Mouse (Mus musculus) CH12.LX (cell line): ENCODE measurements around the gene Trpv3. TPM values are rescaled to one million over a fixed set of nuclear protein-coding genes. Genes with fewer than 3 reads are reported as not detected.

ENCODE experiments used
- DNase-seq: peaks from one replicate; pipeline ENCODE4 v3.0.0-alpha.2; 2013; ENCODE audit errors: extremely low read depth
- H3K27ac ChIP-seq: 2 replicates; pipeline ENCODE4 v1.5.1; 2012; ENCODE audit warnings: low read depth, mild to moderate bottlenecking, control low read depth, moderate library complexity; ENCODE audit not compliant: insufficient read depth
- H3K27me3 ChIP-seq: replicated peaks from 2 replicates; pipeline ENCODE3; 2012; ENCODE audit warnings: inconsistent platforms
- H3K36me3 ChIP-seq, 2 experiments: replicated peaks in 1 of 2; 2 replicates each; pipeline versions ENCODE3 to v1.6.1; 2012; ENCODE audit warnings: inconsistent platforms in 1 of 2, low read length in 1 of 2, mild to moderate bottlenecking in 1 of 2, mixed read lengths in 1 of 2, moderate library complexity in 1 of 2; ENCODE audit not compliant: control insufficient read depth in 1 of 2, insufficient read depth in 1 of 2
- H3K4me1 ChIP-seq, 2 experiments: 2 replicates each; pipeline ENCODE4 v1.6.1; 2012; ENCODE audit warnings: inconsistent platforms in 1 of 2, moderate library complexity in 1 of 2; ENCODE audit not compliant: insufficient read depth in 2 of 2, control insufficient read depth in 1 of 2
- H3K4me2 ChIP-seq: 2 replicates; pipeline ENCODE4 v1.6.1; 2012; ENCODE audit warnings: low read depth, mild to moderate bottlenecking, control low read depth; ENCODE audit not compliant: poor library complexity, insufficient read depth, severe bottlenecking
- H3K4me3 ChIP-seq, 3 experiments: fragments of 150-350 bp in 1 of 3; sonication (generic) in 1 of 3; replicated peaks in 1 of 3; 2 replicates each; pipeline versions ENCODE3 to v1.5.1; 2011 to 2012; ENCODE audit warnings: low read depth in 2 of 3, low read length in 2 of 3, mild to moderate bottlenecking in 2 of 3, moderate library complexity in 2 of 3, control low read depth in 1 of 3, improper control_type of control experiment in 1 of 3, inconsistent platforms in 1 of 3, mixed read lengths in 1 of 3; ENCODE audit not compliant: poor library complexity in 1 of 3
- H3K79me2 ChIP-seq: replicated peaks from 2 replicates; pipeline ENCODE4 v1.6.1; 2012; ENCODE audit warnings: mild to moderate bottlenecking, moderate library complexity; ENCODE audit not compliant: control insufficient read depth, poor library complexity, insufficient read depth, severe bottlenecking; ENCODE audit errors: extremely low read depth
- H3K9ac ChIP-seq: 2 replicates; pipeline ENCODE4 v1.6.1; 2012; ENCODE audit warnings: low read depth, mild to moderate bottlenecking, control low read depth, moderate library complexity; ENCODE audit not compliant: insufficient read depth
- H3K9me3 ChIP-seq: replicated peaks from 2 replicates; pipeline ENCODE3; 2012; ENCODE audit warnings: low read length, inconsistent platforms, mixed read lengths
- BHLHE40 ChIP-seq: IDR thresholded peaks from 2 replicates; pipeline ENCODE4 v1.6.1; 2011; ENCODE audit warnings: mild to moderate bottlenecking, low read depth, low read length, improper control_type of control experiment
- CHD2 ChIP-seq: IDR thresholded peaks from 2 replicates; pipeline ENCODE4 v1.6.1; 2011; ENCODE audit warnings: low read length, improper control_type of control experiment
- CTCF ChIP-seq, 2 experiments: IDR thresholded peaks in 1 of 2; conservative IDR thresholded peaks in 1 of 2; 2 replicates each; pipeline ENCODE4 v1.5.1; 2011 to 2012; ENCODE audit warnings: low read depth in 2 of 2, low read length in 2 of 2, improper control_type of control experiment in 1 of 2, inconsistent platforms in 1 of 2, mild to moderate bottlenecking in 1 of 2, moderate library complexity in 1 of 2
- EP300 ChIP-seq: IDR thresholded peaks from 2 replicates; pipeline ENCODE4 v1.6.1; 2011; ENCODE audit warnings: low read length, improper control_type of control experiment
- MEF2A ChIP-seq: IDR thresholded peaks from 2 replicates; pipeline ENCODE4 v1.6.1; 2014; ENCODE audit warnings: low read depth, mild to moderate bottlenecking, inconsistent platforms, low read length, improper control_type of control experiment, borderline replicate concordance
- TCF12 ChIP-seq: IDR thresholded peaks from 2 replicates; pipeline ENCODE4 v1.6.1; 2014; ENCODE audit warnings: low read depth, mild to moderate bottlenecking, inconsistent platforms, low read length, improper control_type of control experiment
- USF2 ChIP-seq: conservative IDR thresholded peaks from 2 replicates; pipeline ENCODE4 v1.6.1; 2011; ENCODE audit warnings: low read depth, low read length, improper control_type of control experiment
- ZKSCAN1 ChIP-seq: IDR thresholded peaks from 2 replicates; pipeline ENCODE4 v1.6.1; 2012; ENCODE audit warnings: low read depth, inconsistent platforms, low read length, improper control_type of control experiment, borderline replicate concordance
- ZMIZ1 ChIP-seq: IDR thresholded peaks from 2 replicates; pipeline ENCODE4 v1.6.1; 2012; ENCODE audit warnings: low read depth, mild to moderate bottlenecking, inconsistent platforms, low read length, improper control_type of control experiment
- dilution Hi-C: fragments of 300-500 bp; cut with MboI; formaldehyde crosslinking; loops from 2 replicates; pipeline ENCODE4 v1.14.3; 2020; ENCODE audit warnings: low sequenced_read_pairs; ENCODE audit not compliant: extremely low pct_unique_long_range_greater_than_20kb, extremely low pct_ligation_motif_present
- in situ Hi-C: fragments of 300-500 bp; cut with MboI; formaldehyde crosslinking; loops from 3 replicates; pipeline ENCODE4 v1.14.3; 2019; ENCODE audit warnings: low sequenced_read_pairs, low pct_ligation_motif_present, low pct_unique_long_range_greater_than_20kb, mixed read lengths
- polyA plus RNA-seq: library from polyadenylated mRNA; unstranded; fragments of >175 nt; gene quantifications from 2 replicates; pipeline ENCODE4 v1.2.1, GENCODE M21; 2012; ENCODE audit warnings: low read depth; ENCODE audit not compliant: insufficient read length
- total RNA-seq, 2 experiments: library from RNA; depleted of rRNA; stranded (reverse); fragments of 300-350 nt in 1 of 2; fragments of >200 nt in 1 of 2; gene quantifications; 2 replicates each; pipeline ENCODE4 v1.2.3; 2012 to 2014

The Trpv3 gene
- total and polyA plus RNA-seq, 3 experiments: not detected

- H3K4me3 ChIP-seq: no peak overlapping the region
- TF ChIP-seq TCF12: no peak
- no peak for TF ChIP-seq BHLHE40
- no peak for TF ChIP-seq ZMIZ1
- no peak for TF ChIP-seq MEF2A
- no peak for TF ChIP-seq CTCF (conservative IDR thresholded peaks at IDR 0.05 in 1 of 2, IDR thresholded peaks at IDR 0.05 in 1 of 2; ENCODE audit: low read depth in 2 of 2, low read length in 2 of 2)
- TF ChIP-seq USF2: no peak
- TF ChIP-seq CHD2: no peak
- in situ Hi-C loops: no loop called here
These were observed 41.3 kb upstream of the Trpv3 start for GRCm38 (mm10) chr11:73225856-73226255.

GRCm38 (mm10) chr11:73228881-73229280 lies 38.3 kb upstream of the Trpv3 start:
- no peak overlapping the region for H3K27ac ChIP-seq
- no peaks in the 10 kb centered on the region for H3K79me2 ChIP-seq
- H3K4me1 ChIP-seq: no peaks in the 10 kb centered on the region
- no peak overlapping the region for H3K4me3 ChIP-seq
- no peaks in the 10 kb centered on the region for H3K36me3 ChIP-seq
- DNase-seq: no peak
- dilution Hi-C loops (no loop called here), in situ Hi-C loops (no loop called here)
- H3K9ac ChIP-seq: no peak overlapping the region
- TF ChIP-seq ZKSCAN1: no peak
- H3K4me2 ChIP-seq: no peak overlapping the region
- no peaks in the 10 kb centered on the region for H3K9me3 ChIP-seq
- peaks cover 77% of the 10 kb centered on the region for H3K27me3 ChIP-seq

More at GRCm38 (mm10) chr11:73225856-73226255, 41.3 kb upstream of the Trpv3 start:
- Histone ChIP-seq H3K27ac (no peak overlapping the region), H3K27me3 (peaks cover 49% of the 10 kb centered on the region), H3K79me2 (no peaks in the 10 kb centered on the region), H3K9ac (no peak overlapping the region), H3K9me3 (peaks cover 3% of the 10 kb centered on the region), H3K4me2 (no peak overlapping the region), H3K4me1 (no peaks in the 10 kb centered on the region), H3K36me3 (no peaks in the 10 kb centered on the region)
- DNase-seq: no peak
- dilution Hi-C loops: no loop called here

- in situ Hi-C loops: no loop called here
- peaks cover 84% of the 10 kb centered on the region for H3K27me3 ChIP-seq
- dilution Hi-C loops: no loop called here
- no peaks in the 10 kb centered on the region for H3K79me2 ChIP-seq
- H3K9ac ChIP-seq: no peak overlapping the region
- H3K4me3 ChIP-seq: no peak overlapping the region
- DNase-seq: no peak
- no peak overlapping the region for H3K27ac ChIP-seq
- H3K4me2 ChIP-seq: no peak overlapping the region
- no peaks in the 10 kb centered on the region for H3K4me1 ChIP-seq
- H3K9me3 ChIP-seq: no peaks in the 10 kb centered on the region
- TF ChIP-seq USF2 (no peak), EP300 (no peak)
- H3K36me3 ChIP-seq: no peaks in the 10 kb centered on the region
These were observed 37.1 kb upstream of the Trpv3 start for GRCm38 (mm10) chr11:73230081-73230480.
